Mouse (Mus musculus) cerebellum, adult 2 months (tissue): ENCODE data around the gene Tgfbr3l.

Source experiments
- CTCF ChIP-seq: fragments of 200-500 bp; IDR thresholded peaks from 2 replicates; pipeline ENCODE4 v1.5.1; 2011; ENCODE audit warnings: low read depth, mild to moderate bottlenecking, control low read depth, low read length, moderate library complexity, borderline replicate concordance; ENCODE audit not compliant: insufficient read depth
- POLR2A ChIP-seq: fragments of 200-500 bp; IDR thresholded peaks from 2 replicates; pipeline ENCODE4 v1.6.1; 2011; ENCODE audit warnings: low read length, control low read depth, borderline replicate concordance; ENCODE audit not compliant: insufficient read depth

- no peak for TF ChIP-seq POLR2A
- TF ChIP-seq CTCF, result no peak
Measured at GRCm38 (mm10) chr8:4252116-4252760, 4.2 kb downstream of the Tgfbr3l start.
